Mouse (Mus musculus): ENCODE data around the gene Eif2b1.

DNA sequence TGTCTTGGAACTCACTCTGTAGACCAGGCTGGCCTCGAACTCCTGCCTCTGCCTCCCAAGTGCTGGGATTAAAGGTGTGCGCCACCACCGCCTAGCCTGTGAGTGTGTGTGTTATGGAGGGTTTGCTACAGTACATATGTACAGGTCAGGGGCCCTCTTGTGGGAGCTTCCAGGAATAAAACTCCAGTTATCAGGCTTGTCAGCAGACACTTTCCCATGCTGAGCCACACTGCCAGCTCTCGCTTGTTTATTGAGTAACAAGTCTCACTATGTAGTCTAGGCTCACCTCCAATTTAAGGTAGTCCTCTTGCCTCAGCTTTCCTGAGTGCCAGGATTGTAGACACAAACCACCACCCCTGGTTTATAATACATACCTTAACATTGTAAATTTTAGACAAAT is 25.4 kb upstream of the Eif2b1 start:
- TF ChIP-seq CTCF (IDR thresholded peaks at IDR 0.05; ENCODE audit: low read depth) (no peak), EP300 (optimal IDR thresholded peaks at IDR 0.05) (no peak)

Data from stomach, postnatal 0 days (tissue).